Mouse (Mus musculus) T-cell, adult 2 months (primary cell): ENCODE results near the gene Nuak1.
"Not testable (repeated sequence)": the region's sequence is repeated elsewhere in the genome, so short reads cannot be mapped to it uniquely, and the experiment has no call there.

Experiments used
- DNase-seq: peaks from one replicate; pipeline ENCODE4 v3.0.0; 2022; ENCODE audit warnings: low spot score

Gene Nuak1

GRCm38 (mm10) chr10:84440541-84441433 lies at the start of gene Nuak1:
Gene Nuak1, minus strand, starts transcription at chr10:84440597.
- DNase-seq, result peak; percentile 46

GRCm38 (mm10) chr10:84490115-84490514 lies 49.7 kb upstream of the Nuak1 start:
- DNase-seq, result no peak

- DNase-seq, result peak; percentile 54
Measured at GRCm38 (mm10) chr10:84488315-84488714, 47.9 kb upstream of the Nuak1 start.

- no peak for DNase-seq
Measured at GRCm38 (mm10) chr10:84484661-84485060, 44.3 kb upstream of the Nuak1 start.

- no peak for DNase-seq
Measured at GRCm38 (mm10) chr10:84483553-84483952, 43.2 kb upstream of the Nuak1 start.

GRCm38 (mm10) chr10:84483069-84483468 lies 42.7 kb upstream of the Nuak1 start:
- no peak for DNase-seq

- DNase-seq, result not testable (repeated sequence)
Measured at GRCm38 (mm10) chr10:84482418-84482817, 42.0 kb upstream of the Nuak1 start.

GRCm38 (mm10) chr10:84481327-84481671 lies 40.9 kb upstream of the Nuak1 start:
- DNase-seq, result no peak

- DNase-seq, result no peak
Measured at GRCm38 (mm10) chr10:84480667-84481326, 40.4 kb upstream of the Nuak1 start.

- DNase-seq, result no peak
Measured at GRCm38 (mm10) chr10:84480146-84480545, 39.7 kb upstream of the Nuak1 start.

GRCm38 (mm10) chr10:84477613-84478076 lies 37.2 kb upstream of the Nuak1 start:
- no peak for DNase-seq

- DNase-seq, result no peak
Measured at GRCm38 (mm10) chr10:84477045-84477612, 36.7 kb upstream of the Nuak1 start.

GRCm38 (mm10) chr10:84467555-84468164 lies 27.3 kb upstream of the Nuak1 start:
- DNase-seq, result no peak

GRCm38 (mm10) chr10:84465511-84465910 lies 25.1 kb upstream of the Nuak1 start:
- no peak for DNase-seq

- no peak for DNase-seq
Measured at GRCm38 (mm10) chr10:84460420-84461101, 20.2 kb upstream of the Nuak1 start.

GRCm38 (mm10) chr10:84458094-84458493 lies 17.7 kb upstream of the Nuak1 start:
- no peak for DNase-seq

GRCm38 (mm10) chr10:84457539-84457938 lies 17.1 kb upstream of the Nuak1 start:
- DNase-seq, result no peak

GRCm38 (mm10) chr10:84456632-84457320 lies 16.4 kb upstream of the Nuak1 start:
- DNase-seq, result no peak

- DNase-seq, result no peak
Measured at GRCm38 (mm10) chr10:84451883-84452282, 11.5 kb upstream of the Nuak1 start.

GRCm38 (mm10) chr10:84450654-84451053 lies 10.3 kb upstream of the Nuak1 start:
- DNase-seq, result peak; percentile 32

- no peak for DNase-seq
Measured at GRCm38 (mm10) chr10:84449733-84450132, 9.3 kb upstream of the Nuak1 start.
